Mouse (Mus musculus) c-Kit-positive CD71-positive TER-119-negative erythroid progenitor cells, embryonic 14.5 days (primary cell): Measurements from ENCODE around the gene Mmgt2.

Experiments
- DNase-seq: peaks from one replicate; pipeline ENCODE4 v3.0.0-alpha.2; 2013; ENCODE audit warnings: low read depth

The Mmgt2 gene

GRCm38 (mm10) chr11:62621586-62622283 is 26.7 kb upstream of the Mmgt2 start:
- no peak for DNase-seq

DNA sequence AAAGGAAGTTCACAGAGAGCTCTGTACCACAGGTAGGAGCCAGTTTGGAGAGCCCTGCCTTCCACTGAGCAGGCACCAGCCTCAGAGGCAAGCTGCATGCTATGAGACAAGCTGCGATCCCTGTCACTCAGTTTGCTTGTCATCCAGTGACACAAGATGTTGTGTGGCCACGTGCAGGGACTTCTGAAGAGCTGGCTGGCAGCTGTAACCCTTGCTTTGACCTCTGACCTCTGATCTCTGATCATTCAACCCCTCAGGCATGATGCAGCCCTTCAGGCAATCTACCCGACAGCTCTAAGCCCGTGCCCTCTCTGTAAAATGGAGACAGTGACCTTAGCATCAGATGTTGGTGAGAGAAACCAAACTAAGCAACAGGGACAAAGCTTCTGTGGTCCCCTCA is 25.6 kb upstream of the Mmgt2 start:
- DNase-seq = no peak

DNA sequence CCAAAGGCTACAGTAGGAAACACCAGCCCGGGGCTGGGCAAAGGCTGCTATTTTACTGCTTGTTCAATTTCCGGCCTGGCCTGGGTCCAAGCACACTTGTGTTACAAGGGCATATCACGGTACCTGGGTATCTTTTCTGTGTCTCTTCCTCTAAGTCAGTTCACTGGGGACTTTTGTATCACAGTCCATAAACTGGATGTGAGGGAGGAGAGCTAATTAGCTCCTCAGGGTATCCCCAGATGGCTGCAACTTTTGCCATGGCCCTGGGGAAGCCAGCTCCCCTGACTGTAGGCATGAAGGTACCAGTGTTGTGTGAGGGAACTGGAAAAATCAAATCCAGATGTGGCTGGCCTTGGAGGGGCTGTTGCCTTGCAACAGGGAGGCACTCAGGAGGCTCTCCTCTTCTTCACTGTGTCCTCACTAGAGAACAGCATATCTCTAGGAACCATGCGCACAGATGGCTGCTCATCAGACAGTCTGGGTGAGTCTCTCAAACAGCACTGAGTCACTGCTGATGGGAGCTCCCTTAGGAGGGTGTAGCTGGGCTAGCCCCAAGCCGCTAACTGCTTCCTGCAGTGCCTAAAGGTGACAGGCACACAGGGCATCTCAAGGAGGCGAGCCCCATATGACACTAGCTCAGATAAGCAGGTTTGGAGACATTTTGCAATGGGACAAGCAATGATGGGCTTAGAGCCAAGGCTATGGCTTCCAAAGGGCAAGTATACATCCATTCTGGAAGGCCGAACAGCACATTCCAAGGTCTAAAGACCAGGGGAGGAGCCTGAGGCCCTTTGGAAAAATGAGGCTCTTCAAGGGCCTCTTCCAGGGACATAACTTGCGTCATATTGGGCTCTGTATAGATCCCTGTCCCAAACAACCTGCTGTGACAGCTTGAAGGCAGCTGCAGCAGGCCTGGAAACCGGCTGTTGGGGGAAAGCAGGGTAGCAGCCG is 23.8 kb upstream of the Mmgt2 start:
- no peak for DNase-seq

GRCm38 (mm10) chr11:62629352-62630224 is 18.9 kb upstream of the Mmgt2 start:
- no peak for DNase-seq

- DNase-seq = no peak
Observed at GRCm38 (mm10) chr11:62630225-62630821, 18.1 kb upstream of the Mmgt2 start.

DNA sequence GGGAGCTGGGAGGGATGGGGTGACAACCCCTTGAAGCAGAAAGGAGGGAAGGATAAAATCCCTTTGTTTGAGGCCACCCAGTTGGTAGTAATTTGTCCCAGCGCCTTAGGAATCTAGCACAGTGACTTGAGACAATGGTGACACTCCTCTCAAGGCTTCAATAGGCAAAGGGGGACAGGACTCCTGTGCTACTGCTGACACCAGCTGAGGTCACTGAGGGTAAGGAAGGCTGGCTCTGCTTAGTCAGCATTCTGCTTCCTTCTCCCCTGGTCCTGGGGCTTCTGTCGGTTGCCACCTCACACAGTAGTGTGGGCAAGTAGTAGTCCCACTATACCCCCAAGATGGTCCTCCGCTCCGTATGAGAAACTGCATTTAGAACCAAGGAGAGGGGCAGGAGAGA is 17.3 kb upstream of the Mmgt2 start:
- no peak for DNase-seq

DNA sequence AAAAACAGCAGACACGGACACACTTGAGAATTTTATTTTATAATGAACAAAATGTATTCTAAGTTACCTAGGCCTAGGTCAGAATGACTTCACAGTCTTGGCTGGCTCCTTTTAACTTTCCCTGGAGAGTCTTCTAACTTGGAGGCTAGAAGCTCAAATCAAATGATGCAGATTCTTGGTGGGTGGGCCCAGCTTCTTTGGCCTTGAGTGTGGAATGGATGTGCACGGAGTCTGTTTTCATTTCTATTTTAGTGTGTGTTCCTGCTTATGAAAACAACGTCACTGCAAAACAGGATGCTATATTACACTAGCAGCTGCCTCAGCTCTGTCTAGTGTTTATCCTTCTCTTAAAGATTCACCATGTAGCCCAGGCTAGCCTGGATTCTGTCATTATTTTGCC is 13.1 kb upstream of the Mmgt2 start:
- DNase-seq = no peak

GRCm38 (mm10) chr11:62636105-62636839 is 12.2 kb upstream of the Mmgt2 start:
- no peak for DNase-seq

DNA sequence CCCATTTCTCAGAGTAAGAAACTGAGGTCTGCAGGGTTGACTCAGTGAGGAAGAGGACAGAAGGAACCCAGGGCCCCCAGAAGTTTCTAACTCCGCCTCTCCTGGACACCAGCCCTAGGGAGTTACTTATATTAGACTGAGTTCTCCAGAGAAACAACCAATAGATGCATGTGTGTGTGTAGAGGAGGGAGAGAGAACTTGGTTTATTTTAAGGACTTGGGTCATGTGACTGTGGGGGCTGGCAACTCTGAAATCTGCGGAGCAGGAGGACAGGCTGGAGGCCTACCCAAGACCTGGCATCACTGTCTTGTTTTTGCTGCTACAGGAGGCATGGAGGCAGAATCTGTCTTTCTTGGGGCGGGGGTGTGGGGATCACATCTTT is 11.6 kb upstream of the Mmgt2 start:
- no peak for DNase-seq

GRCm38 (mm10) chr11:62637401-62637800 is 11.1 kb upstream of the Mmgt2 start:
- no peak for DNase-seq

DNA sequence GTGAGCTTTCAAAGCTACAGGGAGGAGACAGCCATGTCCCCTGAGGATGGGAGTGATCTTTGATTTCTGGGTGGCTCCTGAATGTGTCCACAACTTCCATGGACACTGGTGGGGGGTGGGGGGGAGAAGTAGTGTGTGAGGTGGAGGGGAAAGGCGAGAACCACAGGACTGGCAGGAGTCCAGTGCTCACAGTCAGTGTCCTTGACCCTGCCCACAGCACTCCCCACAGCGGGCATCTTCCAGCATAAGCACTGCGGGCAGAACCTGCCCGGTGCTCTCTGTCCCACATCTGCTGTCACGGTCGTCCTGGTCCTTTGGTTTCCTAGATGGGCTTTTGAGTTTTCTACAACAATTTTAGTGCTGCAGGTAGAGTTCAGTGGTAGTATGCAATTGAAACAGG is 10.7 kb upstream of the Mmgt2 start:
- DNase-seq = no peak

DNA sequence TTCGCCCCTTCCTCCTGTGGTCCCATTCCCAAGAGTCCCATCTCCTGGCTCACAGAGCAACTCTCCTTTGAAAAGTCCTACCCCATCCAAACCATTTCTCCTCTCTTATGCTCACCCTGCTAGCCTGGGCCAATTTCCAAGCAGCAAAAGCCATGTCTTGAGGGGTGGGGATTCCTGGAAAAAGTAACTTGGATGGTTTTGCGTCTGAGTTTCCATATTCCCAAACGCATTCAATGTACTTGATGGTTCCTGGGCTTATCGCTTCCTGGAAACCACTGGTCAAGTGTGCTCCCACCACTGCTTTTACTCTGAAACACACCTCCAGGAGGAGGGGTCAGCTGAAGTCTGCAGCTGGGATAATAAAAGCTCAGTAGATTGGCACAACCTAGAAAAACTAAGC is 10.1 kb upstream of the Mmgt2 start:
- DNase-seq = no peak

- no peak for DNase-seq
Observed at GRCm38 (mm10) chr11:62640378-62640777, 8.1 kb upstream of the Mmgt2 start.

GRCm38 (mm10) chr11:62642023-62642844 is 6.2 kb upstream of the Mmgt2 start:
- DNase-seq = no peak

- DNase-seq = no peak
Observed at GRCm38 (mm10) chr11:62643011-62643631, 5.3 kb upstream of the Mmgt2 start.

DNA sequence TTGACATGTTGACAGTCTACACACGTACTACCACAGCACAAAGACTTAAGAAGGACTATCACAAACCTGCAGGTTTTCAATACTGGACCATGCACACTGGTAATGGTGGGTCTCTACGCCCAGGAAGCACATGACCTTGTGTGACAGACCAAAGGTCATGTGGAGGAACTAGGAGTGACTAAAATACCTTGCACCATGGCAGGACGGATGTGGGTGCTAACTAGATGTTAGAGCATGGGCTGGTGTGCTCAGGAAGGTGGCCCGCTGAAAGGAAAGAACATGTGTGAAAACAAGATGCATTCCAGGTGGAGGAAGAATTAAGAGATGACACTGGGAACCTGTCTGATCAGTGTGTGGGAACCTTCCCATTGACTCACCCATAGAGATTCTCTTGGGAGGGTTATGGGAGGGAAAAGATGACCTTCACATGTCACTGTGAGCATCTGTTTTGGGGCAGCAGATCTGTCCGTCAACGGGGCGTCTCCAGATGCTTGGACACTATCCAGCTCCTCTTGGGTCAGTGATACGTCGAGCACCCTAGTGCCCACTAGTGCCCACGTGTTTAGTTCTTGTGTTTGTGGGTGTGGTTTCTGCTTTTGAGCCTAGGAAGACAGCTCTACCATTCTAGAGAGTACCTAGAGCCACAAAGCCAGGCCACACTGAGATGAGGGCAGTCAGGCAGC is 4.6 kb upstream of the Mmgt2 start:
- no peak for DNase-seq

- no peak for DNase-seq
Observed at GRCm38 (mm10) chr11:62644602-62645336, 3.7 kb upstream of the Mmgt2 start.

- DNase-seq = no peak
Observed at GRCm38 (mm10) chr11:62645337-62645675, 3.2 kb upstream of the Mmgt2 start.
